Mouse (Mus musculus): ENCODE measurements around the gene Dynlrb2. TPM values are rescaled to one million over a fixed set of nuclear protein-coding genes. Genes with fewer than 3 reads are reported as not detected.

Gene Dynlrb2
- polyA plus RNA-seq, 1 experiment from 2014 or later = 14.5 TPM

GRCm38 (mm10) chr8:116508721-116509120 is 3.9 kb downstream of the Dynlrb2 start:
- Histone ChIP-seq H3K4me3 (no peak overlapping the region), H3K9me3 (no peaks in the 10 kb centered on the region), H3K4me1 (peaks cover 7% of the 10 kb centered on the region), H3K4me2 (replicated peaks) (no peak overlapping the region), H3K9ac (replicated peaks) (no peak overlapping the region), H3K27ac (replicated peaks) (no peak overlapping the region), H3K27me3 (no peaks in the 10 kb centered on the region), H3K36me3 (no peaks in the 10 kb centered on the region)
- no peak for ATAC-seq (replicated peaks)
- WGBS = 65% methylated on average over 5 of the region's 5 CpGs

GRCm38 (mm10) chr8:116509247-116509646 is 4.5 kb downstream of the Dynlrb2 start:
- 71% methylated on average over 3 of the region's 3 CpGs for WGBS
- Histone ChIP-seq H3K9me3 (no peaks in the 10 kb centered on the region), H3K27ac (replicated peaks) (no peak overlapping the region), H3K9ac (replicated peaks) (no peak overlapping the region), H3K4me2 (replicated peaks) (no peak overlapping the region), H3K4me3 (no peak overlapping the region), H3K27me3 (no peaks in the 10 kb centered on the region), H3K4me1 (peaks cover 6% of the 10 kb centered on the region), H3K36me3 (no peaks in the 10 kb centered on the region)
- no peak for ATAC-seq (replicated peaks)

- no peak overlapping the region for H3K9ac ChIP-seq (replicated peaks)
- H3K27me3 ChIP-seq = no peaks in the 10 kb centered on the region
- no peaks in the 10 kb centered on the region for H3K36me3 ChIP-seq
- ATAC-seq (replicated peaks) = no peak
- no peak overlapping the region for H3K4me2 ChIP-seq (replicated peaks)
- H3K4me1 ChIP-seq = no peaks in the 10 kb centered on the region
- H3K4me3 ChIP-seq = no peak overlapping the region
- H3K27ac ChIP-seq (replicated peaks) = no peak overlapping the region
- H3K9me3 ChIP-seq = peaks cover 7% of the 10 kb centered on the region
- WGBS = 88% methylated on average over 5 of the region's 5 CpGs
Measured at GRCm38 (mm10) chr8:116519676-116520075, 14.9 kb downstream of the Dynlrb2 start.

GRCm38 (mm10) chr8:116521208-116521607 is 16.4 kb downstream of the Dynlrb2 start:
- ATAC-seq (replicated peaks) = no peak
- no peaks in the 10 kb centered on the region for H3K4me1 ChIP-seq
- H3K9ac ChIP-seq (replicated peaks) = no peak overlapping the region
- H3K36me3 ChIP-seq = no peaks in the 10 kb centered on the region
- H3K9me3 ChIP-seq = peaks cover 7% of the 10 kb centered on the region
- no peak overlapping the region for H3K4me2 ChIP-seq (replicated peaks)
- H3K27me3 ChIP-seq = no peaks in the 10 kb centered on the region
- WGBS = 93% methylated on average over 4 of the region's 4 CpGs
- no peak overlapping the region for H3K27ac ChIP-seq (replicated peaks)
- no peak overlapping the region for H3K4me3 ChIP-seq

GRCm38 (mm10) chr8:116521641-116522040 is 16.9 kb downstream of the Dynlrb2 start:
- no peak overlapping the region for H3K4me2 ChIP-seq (replicated peaks)
- WGBS = 86% methylated on average over 3 of the region's 3 CpGs

DNA sequence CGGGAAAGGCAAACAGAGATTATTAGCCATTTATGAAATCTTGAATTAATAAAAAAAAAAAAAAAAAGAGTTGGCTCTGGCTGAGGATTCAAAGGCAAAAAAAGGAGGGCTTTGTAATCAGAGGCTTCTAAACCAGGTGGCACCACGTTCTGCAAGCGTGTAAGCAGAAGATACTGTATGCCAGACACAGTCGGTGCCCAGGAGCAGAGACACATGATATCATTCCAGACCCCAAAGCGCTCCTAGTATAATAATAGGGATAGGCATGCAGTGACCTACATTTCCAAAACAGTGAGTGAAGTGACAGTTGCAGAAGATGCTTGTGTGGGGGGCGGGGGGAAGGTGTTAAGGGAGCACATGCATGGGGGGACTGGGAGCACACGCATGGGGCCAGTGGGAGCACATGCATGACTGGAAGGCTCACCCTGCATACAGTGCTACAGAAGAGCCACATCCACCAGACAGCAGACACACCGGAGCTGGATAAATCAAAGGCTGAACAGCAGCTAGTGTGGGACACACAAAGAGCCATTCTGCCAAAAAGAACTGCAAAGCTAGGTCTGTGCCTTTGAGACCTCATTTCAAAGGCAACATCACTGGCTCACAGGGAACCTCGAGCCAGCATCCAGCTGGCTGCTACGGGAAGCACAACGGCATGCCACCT is 17.5 kb downstream of the Dynlrb2 start:
- H3K9me3 ChIP-seq = peaks cover under 1% of the 10 kb centered on the region; the same call in 1 of the 2 replicates
- ATAC-seq (replicated peaks) = no peak
- WGBS = 73% methylated on average over 11 of the region's 11 CpGs

More at GRCm38 (mm10) chr8:116521641-116522040, 16.9 kb downstream of the Dynlrb2 start:
- Histone ChIP-seq H3K36me3 (no peaks in the 10 kb centered on the region), H3K27ac (replicated peaks) (no peak overlapping the region), H3K4me1 (no peaks in the 10 kb centered on the region), H3K9ac (replicated peaks) (no peak overlapping the region), H3K4me3 (no peak overlapping the region), H3K27me3 (no peaks in the 10 kb centered on the region), H3K9me3 (peaks cover 6% of the 10 kb centered on the region)
- ATAC-seq (replicated peaks) = no peak

DNA sequence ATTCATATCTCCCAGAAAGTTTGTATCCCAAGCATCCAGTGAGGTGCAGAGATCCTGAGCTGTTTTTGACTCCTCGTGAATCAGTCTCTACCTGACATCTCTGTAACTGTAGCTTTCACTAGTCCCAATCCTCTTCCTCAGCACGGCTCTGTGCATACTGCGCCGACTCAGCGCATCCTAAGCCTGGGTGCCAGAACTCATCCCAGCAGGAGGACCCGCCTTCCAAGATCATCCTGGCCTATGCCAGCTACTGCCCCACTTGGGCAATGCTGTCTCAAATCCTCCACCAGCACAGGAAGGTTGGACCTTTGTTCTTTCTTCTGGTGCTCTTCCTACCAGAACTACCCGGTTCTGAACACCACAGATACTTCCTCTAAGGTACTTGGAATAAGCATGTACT is 20.1 kb downstream of the Dynlrb2 start:
- Histone ChIP-seq H3K4me1 (no peaks in the 10 kb centered on the region), H3K9ac (replicated peaks) (no peak overlapping the region), H3K4me3 (no peak overlapping the region), H3K9me3 (no peaks in the 10 kb centered on the region), H3K27me3 (no peaks in the 10 kb centered on the region), H3K27ac (replicated peaks) (no peak overlapping the region), H3K36me3 (no peaks in the 10 kb centered on the region), H3K4me2 (replicated peaks) (no peak overlapping the region)
- WGBS = 90% methylated on average over 7 of the region's 7 CpGs
- ATAC-seq (replicated peaks) = no peak

More for the DNA sequence above, 17.5 kb downstream of the Dynlrb2 start:
- H3K27me3 ChIP-seq = no peaks in the 10 kb centered on the region
- H3K4me2 ChIP-seq (replicated peaks) = no peak overlapping the region
- H3K4me1 ChIP-seq = no peaks in the 10 kb centered on the region
- H3K36me3 ChIP-seq = no peaks in the 10 kb centered on the region
- no peak overlapping the region for H3K27ac ChIP-seq (replicated peaks)
- H3K4me3 ChIP-seq = no peak overlapping the region
- H3K9ac ChIP-seq (replicated peaks) = no peak overlapping the region

- no peak overlapping the region for H3K27ac ChIP-seq (replicated peaks)
- no peak overlapping the region for H3K4me2 ChIP-seq (replicated peaks)
- H3K4me1 ChIP-seq = no peaks in the 10 kb centered on the region
- no peak overlapping the region for H3K4me3 ChIP-seq
- no peaks in the 10 kb centered on the region for H3K9me3 ChIP-seq
- WGBS = 81% methylated on average over 7 of the region's 7 CpGs
- H3K27me3 ChIP-seq = no peaks in the 10 kb centered on the region
- H3K9ac ChIP-seq (replicated peaks) = no peak overlapping the region
- H3K36me3 ChIP-seq = no peaks in the 10 kb centered on the region
- ATAC-seq (replicated peaks) = no peak
Measured at GRCm38 (mm10) chr8:116528736-116529135, 24.0 kb downstream of the Dynlrb2 start.

DNA sequence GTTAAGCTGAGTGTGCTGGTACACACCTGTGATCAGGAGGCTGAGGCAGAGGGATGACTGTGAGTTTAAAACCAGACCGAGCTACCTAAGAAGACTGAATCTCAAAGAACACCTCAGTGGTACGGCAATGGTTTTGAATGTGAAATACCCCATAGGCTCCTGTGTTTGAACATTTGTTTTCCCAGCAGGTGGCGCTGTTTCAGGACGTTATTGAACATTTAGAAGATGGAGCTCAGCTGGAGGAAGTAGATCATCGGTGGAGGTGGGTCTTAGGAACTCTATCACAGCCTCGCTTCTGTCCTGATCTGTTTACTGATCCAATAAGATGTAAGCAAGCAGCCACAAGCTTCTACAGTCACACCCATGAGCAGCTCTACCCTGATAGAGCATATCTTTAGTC is 28.3 kb downstream of the Dynlrb2 start:
- no peak for ATAC-seq (replicated peaks)
- H3K4me2 ChIP-seq (replicated peaks) = no peak overlapping the region
- H3K36me3 ChIP-seq = no peaks in the 10 kb centered on the region
- H3K27ac ChIP-seq (replicated peaks) = no peak overlapping the region
- no peak overlapping the region for H3K9ac ChIP-seq (replicated peaks)
- H3K27me3 ChIP-seq = no peaks in the 10 kb centered on the region
- WGBS = 73% methylated on average over 6 of the region's 6 CpGs
- H3K4me3 ChIP-seq = no peak overlapping the region
- no peaks in the 10 kb centered on the region for H3K4me1 ChIP-seq
- no peaks in the 10 kb centered on the region for H3K9me3 ChIP-seq

DNA sequence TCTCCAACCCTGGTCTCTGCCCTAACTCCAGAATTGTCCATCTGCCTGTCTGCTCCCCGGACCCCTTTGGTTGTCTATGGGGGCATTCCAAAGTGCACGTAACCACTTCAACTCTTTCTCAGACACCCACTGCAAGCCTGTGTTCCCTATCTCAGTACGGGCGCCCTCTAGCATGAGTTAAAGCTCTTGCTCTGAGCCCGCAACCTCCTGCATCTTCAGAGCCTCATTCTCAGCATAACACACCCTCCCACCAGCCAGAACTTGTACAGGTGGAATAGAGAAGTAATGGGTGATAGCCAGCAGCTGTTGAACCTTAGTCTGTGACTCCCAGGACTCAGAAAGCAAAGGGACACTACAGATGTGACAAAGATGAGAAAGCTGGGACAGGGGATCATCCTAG is 32.0 kb downstream of the Dynlrb2 start:
- no peaks in the 10 kb centered on the region for H3K4me1 ChIP-seq
- no peaks in the 10 kb centered on the region for H3K9me3 ChIP-seq
- ATAC-seq (replicated peaks) = no peak
- H3K4me3 ChIP-seq = no peak overlapping the region
- no peaks in the 10 kb centered on the region for H3K27me3 ChIP-seq
- H3K9ac ChIP-seq (replicated peaks) = no peak overlapping the region
- H3K36me3 ChIP-seq = no peaks in the 10 kb centered on the region
- H3K27ac ChIP-seq (replicated peaks) = no peak overlapping the region
- 83% methylated on average over 5 of the region's 5 CpGs for WGBS
- H3K4me2 ChIP-seq (replicated peaks) = no peak overlapping the region

- Histone ChIP-seq H3K9me3 (no peaks in the 10 kb centered on the region), H3K4me2 (replicated peaks) (no peak overlapping the region), H3K9ac (replicated peaks) (no peak overlapping the region), H3K4me1 (no peaks in the 10 kb centered on the region), H3K27me3 (no peaks in the 10 kb centered on the region), H3K4me3 (no peak overlapping the region), H3K27ac (replicated peaks) (no peak overlapping the region), H3K36me3 (no peaks in the 10 kb centered on the region)
- no peak for ATAC-seq (replicated peaks)
- WGBS = 48% methylated on average over 7 of the region's 7 CpGs
Measured at GRCm38 (mm10) chr8:116538763-116539162, 34.0 kb downstream of the Dynlrb2 start.

DNA sequence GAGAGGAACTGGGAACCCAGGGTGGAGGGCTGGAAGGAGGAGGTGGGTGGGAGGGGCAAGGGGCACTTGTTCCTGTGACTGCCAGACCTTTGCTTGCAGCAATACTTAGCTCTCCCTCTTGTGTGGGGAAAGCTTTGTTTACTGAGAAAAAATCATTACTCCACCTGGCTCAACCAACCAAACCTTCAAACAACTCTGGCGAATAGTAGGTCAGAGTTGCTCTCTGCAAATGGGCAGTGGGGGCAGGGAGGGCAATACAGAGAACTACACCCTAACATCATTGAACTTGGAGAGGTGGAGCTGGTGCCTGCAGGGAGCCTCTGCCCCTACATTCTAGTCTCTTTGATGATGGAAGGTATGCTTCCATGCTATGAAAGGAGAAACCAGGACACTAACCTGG is 35.4 kb downstream of the Dynlrb2 start:
- Histone ChIP-seq H3K27me3 (no peaks in the 10 kb centered on the region), H3K4me3 (no peak overlapping the region), H3K9me3 (no peaks in the 10 kb centered on the region), H3K27ac (replicated peaks) (no peak overlapping the region), H3K4me2 (replicated peaks) (no peak overlapping the region), H3K4me1 (no peaks in the 10 kb centered on the region), H3K36me3 (no peaks in the 10 kb centered on the region), H3K9ac (replicated peaks) (no peak overlapping the region)
- ATAC-seq (replicated peaks) = no peak
- 100% methylated on average over 1 of the region's 1 CpGs for WGBS

DNA sequence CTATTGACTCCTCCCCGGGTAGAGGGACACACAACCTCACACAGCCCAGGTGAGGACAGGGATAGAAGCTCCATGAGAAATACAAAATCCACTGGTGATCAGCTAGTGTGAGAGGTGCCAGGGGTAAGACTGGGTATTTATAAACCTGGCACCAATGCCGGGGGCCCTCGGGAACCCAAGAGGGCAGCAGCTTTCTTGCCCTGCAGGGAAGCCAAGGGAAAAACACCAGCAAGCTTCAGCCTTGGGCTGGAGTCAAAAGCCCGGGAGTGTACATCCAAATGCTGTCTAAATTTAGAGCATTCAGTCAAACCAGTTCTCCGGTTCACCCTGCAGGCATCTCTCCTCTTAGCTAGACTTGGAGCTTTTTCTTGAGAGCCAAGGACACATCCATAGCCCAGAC is 38.1 kb downstream of the Dynlrb2 start:
- Histone ChIP-seq H3K9ac (replicated peaks) (no peak overlapping the region), H3K27me3 (no peaks in the 10 kb centered on the region), H3K4me3 (no peak overlapping the region), H3K9me3 (no peaks in the 10 kb centered on the region), H3K36me3 (no peaks in the 10 kb centered on the region), H3K27ac (replicated peaks) (no peak overlapping the region), H3K4me1 (no peaks in the 10 kb centered on the region), H3K4me2 (replicated peaks) (no peak overlapping the region)
- WGBS = 91% methylated on average over 5 of the region's 5 CpGs
- no peak for ATAC-seq (replicated peaks)

Measured in forebrain, embryonic 15.5 days (tissue).